Mouse (Mus musculus) brown adipose tissue, adult 24 weeks (tissue): ENCODE data around the gene Aff1. TPM values are rescaled to one million over a fixed set of nuclear protein-coding genes. Genes with fewer than 3 reads are reported as not detected.

Experiments
- H3K27ac ChIP-seq: fragments of 200-500 bp; replicated peaks from 2 replicates; pipeline ENCODE4 v1.5.1; 2012; ENCODE audit warnings: low read depth, mild to moderate bottlenecking, low read length
- H3K4me1 ChIP-seq: fragments of 200-500 bp; 2 replicates; pipeline ENCODE4 v1.6.1; 2012; ENCODE audit warnings: low read length, mixed read lengths; ENCODE audit not compliant: control insufficient read depth, insufficient read depth, insufficient read length
- H3K4me3 ChIP-seq: fragments of 200-500 bp; 2 replicates; pipeline ENCODE4 v1.5.1; 2012; ENCODE audit warnings: low read depth, mild to moderate bottlenecking, low read length, moderate library complexity; ENCODE audit not compliant: insufficient read depth
- polyA plus RNA-seq: library from polyadenylated mRNA; stranded (reverse); fragments of >200 nt; gene quantifications from 2 replicates; pipeline ENCODE4 v1.2.4, GENCODE M21; 2012; ENCODE audit not compliant: missing spikeins, insufficient read depth, insufficient read length

Gene Aff1
- polyA plus RNA-seq, 1 experiment: 8.8 TPM

DNA sequence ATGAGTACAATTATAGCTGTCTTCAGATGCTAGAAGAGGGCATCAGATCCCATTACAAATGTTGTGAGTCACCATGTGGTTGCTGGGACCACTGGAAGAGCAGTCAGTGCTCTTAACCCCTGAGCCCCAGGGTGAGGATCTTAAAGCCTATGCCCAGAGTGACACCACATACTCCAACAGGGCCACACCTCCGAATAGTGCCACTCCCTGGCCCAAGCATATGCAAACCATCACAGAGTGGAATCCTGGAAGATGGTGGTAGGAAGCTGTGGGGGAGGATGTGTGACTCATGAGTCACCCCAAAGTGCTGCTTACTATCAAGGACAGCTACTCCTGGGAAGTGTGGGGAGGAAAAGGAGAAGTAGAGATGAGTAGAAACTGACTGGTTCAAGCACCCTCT is 13.7 kb downstream of the Aff1 start:
- no peaks in the 10 kb centered on the region; the same call in 1 of the 2 replicates for H3K4me1 ChIP-seq
- no peak overlapping the region for H3K4me3 ChIP-seq

GRCm38 (mm10) chr5:103709044-103709443 is 16.9 kb downstream of the Aff1 start:
- H3K27ac ChIP-seq: no peak overlapping the region
- no peak overlapping the region for H3K4me3 ChIP-seq
- no peaks in the 10 kb centered on the region; the same call in 1 of the 2 replicates for H3K4me1 ChIP-seq

More for the DNA sequence above, 13.7 kb downstream of the Aff1 start:
- no peak overlapping the region for H3K27ac ChIP-seq

DNA sequence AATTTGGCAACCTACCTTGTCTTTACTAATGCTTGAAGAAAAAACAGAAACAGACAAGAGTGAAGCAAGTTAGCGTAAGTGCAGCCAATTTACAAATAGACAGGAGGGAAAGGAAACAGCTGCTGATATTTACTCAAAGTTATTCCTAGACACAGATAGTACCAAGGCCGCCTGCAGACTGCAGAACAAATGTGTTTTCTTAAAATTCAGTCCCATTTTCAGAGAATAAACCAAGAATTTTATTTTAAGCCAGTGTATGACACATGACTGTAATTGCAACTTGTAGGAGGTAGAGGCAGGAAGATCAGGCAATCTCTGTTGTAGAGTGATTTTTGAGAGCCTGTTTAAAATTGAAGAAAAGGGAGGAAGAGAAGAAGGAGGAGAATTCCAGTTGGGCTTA is 19.7 kb downstream of the Aff1 start:
- no peak overlapping the region for H3K4me3 ChIP-seq
- H3K27ac ChIP-seq: no peak overlapping the region
- H3K4me1 ChIP-seq: no peaks in the 10 kb centered on the region; the same call in 1 of the 2 replicates

- Histone ChIP-seq H3K4me1 (no peaks in the 10 kb centered on the region; the same call in 1 of the 2 replicates), H3K4me3 (no peak overlapping the region), H3K27ac (no peak overlapping the region)
Measured at GRCm38 (mm10) chr5:103713422-103713821, 21.2 kb downstream of the Aff1 start.

- Histone ChIP-seq H3K4me1 (no peaks in the 10 kb centered on the region; the same call in 1 of the 2 replicates), H3K27ac (no peak overlapping the region), H3K4me3 (no peak overlapping the region)
Measured at GRCm38 (mm10) chr5:103714943-103715342, 22.8 kb downstream of the Aff1 start.

- H3K4me1 ChIP-seq: peaks cover 2% of the 10 kb centered on the region
- H3K4me3 ChIP-seq: no peak overlapping the region
- H3K27ac ChIP-seq: no peak overlapping the region
Measured at GRCm38 (mm10) chr5:103716824-103717342, 24.7 kb downstream of the Aff1 start.

DNA sequence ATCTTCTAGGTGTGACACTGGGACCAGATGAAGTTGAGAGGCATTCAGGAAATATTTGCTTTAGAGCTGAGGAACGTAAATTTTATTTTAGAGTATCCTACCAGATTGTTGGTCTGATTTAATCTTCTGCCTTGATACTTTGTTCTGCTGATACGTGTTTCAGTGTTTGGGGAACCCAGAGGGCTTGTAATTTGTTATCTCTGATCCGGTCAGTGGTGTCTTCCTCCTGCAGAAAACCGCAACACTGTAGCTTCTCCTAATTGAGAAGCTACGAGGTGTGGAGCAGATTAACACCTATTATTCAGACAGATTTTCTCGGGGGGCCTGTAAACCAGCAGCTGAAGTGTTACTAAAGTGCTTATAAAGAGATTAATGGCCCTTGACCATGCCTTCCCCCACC is 27.0 kb downstream of the Aff1 start:
- H3K4me3 ChIP-seq: no peak overlapping the region
- H3K4me1 ChIP-seq: peaks cover 2% of the 10 kb centered on the region; the same call in 1 of the 2 replicates
- H3K27ac ChIP-seq: no peak overlapping the region

GRCm38 (mm10) chr5:103719851-103720250 is 27.7 kb downstream of the Aff1 start:
- Histone ChIP-seq H3K4me1 (peaks cover 2% of the 10 kb centered on the region; the same call in 1 of the 2 replicates), H3K4me3 (no peak overlapping the region), H3K27ac (no peak overlapping the region)

DNA sequence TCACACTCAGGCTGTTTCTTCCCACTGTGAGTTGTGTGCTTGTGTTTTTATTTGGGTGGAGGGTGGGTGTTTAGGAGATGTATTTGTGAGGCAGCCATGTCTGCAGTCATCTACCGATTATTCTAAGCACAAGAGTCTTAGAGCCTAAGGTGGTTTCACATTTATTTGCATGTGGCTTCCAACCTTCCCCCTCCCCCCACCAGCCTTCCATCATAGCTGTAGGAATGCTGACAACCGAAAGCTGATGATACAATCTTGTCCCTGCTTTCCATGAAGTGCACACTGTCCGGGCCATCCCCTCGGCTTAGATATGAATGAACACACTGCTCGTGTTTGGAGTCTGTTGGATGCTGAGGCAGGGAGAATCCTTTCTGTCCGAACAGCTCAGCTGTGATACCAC is 28.8 kb downstream of the Aff1 start:
- no peak overlapping the region for H3K27ac ChIP-seq
- H3K4me3 ChIP-seq: no peak overlapping the region
- peaks cover 2% of the 10 kb centered on the region; the same call in 1 of the 2 replicates for H3K4me1 ChIP-seq

DNA sequence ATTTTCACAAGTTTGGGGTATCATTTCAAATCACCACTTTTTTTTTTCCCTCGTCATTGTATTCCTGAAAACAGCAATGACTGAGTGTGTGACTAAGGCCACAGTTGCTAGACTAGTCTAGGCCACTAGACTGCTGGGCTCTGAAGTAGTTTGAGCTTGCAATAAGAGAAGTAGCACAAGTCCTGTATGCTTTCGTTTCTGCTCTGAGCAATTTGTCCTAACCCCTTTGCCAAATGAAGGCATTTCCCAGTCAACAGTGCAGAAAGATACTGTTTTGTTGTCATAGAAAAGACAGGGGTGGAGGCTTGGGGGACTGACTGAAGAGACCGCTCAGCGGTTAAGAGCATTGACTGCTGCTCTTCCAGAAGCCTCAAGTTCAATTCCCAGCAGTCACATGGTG is 29.3 kb downstream of the Aff1 start:
- H3K4me1 ChIP-seq: peaks cover 2% of the 10 kb centered on the region; the same call in 1 of the 2 replicates
- no peak overlapping the region for H3K4me3 ChIP-seq
- H3K27ac ChIP-seq: no peak overlapping the region

DNA sequence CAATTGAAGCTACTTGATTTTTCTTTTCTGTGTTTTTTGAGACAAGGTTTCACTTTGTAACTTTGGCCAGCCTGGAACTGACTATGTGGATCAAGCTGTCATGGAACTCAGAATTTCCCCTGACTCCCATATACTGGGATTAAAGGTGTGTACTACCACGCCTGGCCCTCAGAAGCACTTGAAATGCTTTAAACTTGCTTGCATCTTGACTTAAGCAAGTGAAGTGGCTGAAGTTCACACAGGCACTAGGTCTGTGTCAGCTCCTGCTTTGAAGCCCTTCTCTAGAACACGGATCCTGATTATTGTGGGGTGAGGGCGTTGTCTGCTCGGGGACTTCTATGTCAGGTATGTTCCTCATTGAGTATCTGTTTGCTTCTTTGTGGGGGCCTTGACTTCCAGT is 30.5 kb downstream of the Aff1 start:
- peaks cover 2% of the 10 kb centered on the region; the same call in 1 of the 2 replicates for H3K4me1 ChIP-seq
- H3K4me3 ChIP-seq: no peak overlapping the region
- no peak overlapping the region for H3K27ac ChIP-seq

DNA sequence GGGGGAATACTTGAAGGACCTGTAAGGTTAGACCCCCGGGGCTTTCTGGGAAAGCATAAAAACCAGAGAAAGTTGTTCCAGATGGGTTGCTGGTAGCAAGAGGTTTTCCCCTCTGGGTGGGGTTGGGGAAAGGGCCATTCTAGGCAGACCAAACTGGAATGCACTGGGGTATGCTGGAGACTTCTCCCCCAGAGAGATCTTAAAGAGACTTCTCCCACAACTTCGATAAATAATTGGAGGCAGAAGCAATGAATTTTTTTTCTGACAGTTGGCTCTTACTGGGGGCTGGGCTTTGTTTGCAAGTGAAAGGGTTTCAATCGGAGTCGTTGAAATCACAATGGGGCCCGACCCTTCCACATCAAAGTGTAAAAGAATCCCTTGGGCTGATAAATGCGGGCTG is 32.2 kb downstream of the Aff1 start:
- no peak overlapping the region for H3K4me3 ChIP-seq
- H3K4me1 ChIP-seq: peaks cover 2% of the 10 kb centered on the region; the same call in 1 of the 2 replicates
- no peak overlapping the region for H3K27ac ChIP-seq

DNA sequence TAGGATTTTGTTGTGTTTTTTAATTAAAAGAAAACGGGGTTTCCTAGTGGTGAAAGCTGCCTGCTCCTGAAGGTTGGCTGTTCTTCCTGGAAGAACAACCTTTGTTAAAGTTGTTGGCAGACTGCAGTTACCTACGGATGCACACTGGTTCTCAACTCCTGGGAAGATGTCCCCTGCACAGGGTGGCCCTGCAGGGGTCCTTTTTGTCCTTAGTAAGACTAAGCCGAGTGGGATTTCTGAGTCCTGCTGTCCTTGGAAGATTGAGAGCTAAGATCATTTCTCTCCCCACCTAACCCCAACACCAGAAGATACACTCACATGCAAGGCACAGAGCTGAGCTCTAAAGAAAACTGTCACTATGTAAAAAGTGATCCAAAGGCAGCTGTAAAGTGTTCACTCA is 32.6 kb downstream of the Aff1 start:
- Histone ChIP-seq H3K27ac (no peak overlapping the region), H3K4me3 (no peak overlapping the region), H3K4me1 (peaks cover 2% of the 10 kb centered on the region; the same call in 1 of the 2 replicates)

GRCm38 (mm10) chr5:103725268-103726149 is 33.3 kb downstream of the Aff1 start:
- H3K4me1 ChIP-seq: peaks cover 2% of the 10 kb centered on the region; the same call in 1 of the 2 replicates
- H3K27ac ChIP-seq: no peak overlapping the region
- H3K4me3 ChIP-seq: no peak overlapping the region

- no peaks in the 10 kb centered on the region for H3K4me1 ChIP-seq
- H3K27ac ChIP-seq: no peak overlapping the region
- no peak overlapping the region for H3K4me3 ChIP-seq
Measured at GRCm38 (mm10) chr5:103726281-103726938, 34.2 kb downstream of the Aff1 start.
